Comparison of ENCODE assay signal across 8 mouse cellular contexts in genomic region chr10:26890269-26890955, GRCm38 (mm10).
DNase-seq lines count a peak whose midpoint lies in the region; ATAC-seq and TF ChIP-seq lines count a peak whose summit lies in the region.

No protein-coding gene starts in this region.

- H3K27ac ChIP-seq in liver, embryonic 13.5 days = no peak overlapping the region
- H3K27ac ChIP-seq in neural tube, embryonic 12.5 days = no peak overlapping the region
- H3K27ac ChIP-seq in stomach, postnatal 0 days (replicated peaks) = no peak overlapping the region

- H3K36me3 ChIP-seq in liver, embryonic 13.5 days = no peaks in the 10 kb centered on the region
- no peaks in the 10 kb centered on the region for H3K36me3 ChIP-seq in neural tube, embryonic 12.5 days
- H3K36me3 ChIP-seq in stomach, postnatal 0 days (ENCODE audit: control insufficient read depth, insufficient read depth, low read length) = no peaks in the 10 kb centered on the region

- peak; percentile 95 for TF ChIP-seq CTCF in stomach, postnatal 0 days (IDR thresholded peaks at IDR 0.05; ENCODE audit: low read depth)

- H3K4me1 ChIP-seq in liver, embryonic 13.5 days (replicated peaks) = no peaks in the 10 kb centered on the region
- no peaks in the 10 kb centered on the region for H3K4me1 ChIP-seq in neural tube, embryonic 12.5 days
- H3K4me1 ChIP-seq in stomach, postnatal 0 days (replicated peaks; ENCODE audit: control insufficient read depth, insufficient read depth) = no peaks in the 10 kb centered on the region

- TF ChIP-seq EP300 in stomach, postnatal 0 days (optimal IDR thresholded peaks at IDR 0.05) = no peak

- H3K27me3 ChIP-seq in liver, embryonic 13.5 days = no peaks in the 10 kb centered on the region
- no peaks in the 10 kb centered on the region for H3K27me3 ChIP-seq in neural tube, embryonic 12.5 days (replicated peaks)
- no peaks in the 10 kb centered on the region for H3K27me3 ChIP-seq in stomach, postnatal 0 days (ENCODE audit: control insufficient read depth, insufficient read depth, low read length)

- H3K4me3 ChIP-seq in liver, embryonic 13.5 days (replicated peaks) = no peak overlapping the region
- no peak overlapping the region for H3K4me3 ChIP-seq in neural tube, embryonic 12.5 days
- no peak overlapping the region for H3K4me3 ChIP-seq in stomach, postnatal 0 days (ENCODE audit: low read depth, low read length)

- 9% methylated on average over 4 of the region's 4 CpGs for WGBS in liver, embryonic 13.5 days (ENCODE audit: insufficient replicate concordance)
- 7% methylated on average over 4 of the region's 4 CpGs for WGBS in neural tube, embryonic 12.5 days
- WGBS in stomach, postnatal 0 days = 6% methylated on average over 4 of the region's 4 CpGs

- no peaks in the 10 kb centered on the region for H3K9me3 ChIP-seq in liver, embryonic 13.5 days (replicated peaks)
- H3K9me3 ChIP-seq in neural tube, embryonic 12.5 days = no peaks in the 10 kb centered on the region
- no peaks in the 10 kb centered on the region for H3K9me3 ChIP-seq in stomach, postnatal 0 days (ENCODE audit: control insufficient read depth, low read length)

- DNase-seq in CD4-positive helper T cell, adult 2 months (ENCODE audit: low read depth, low spot score) = peak; percentile 71
- peak; percentile 59 to 67 for DNase-seq in adrenal gland, adult 18-20 months (ENCODE audit: low spot score in 2 of 2)
- DNase-seq in embryo, embryonic 9.5 days (ENCODE audit: extremely low spot score) = peak; percentile 74
- DNase-seq in heart, adult 8-10 months (ENCODE audit: low spot score) = peak; percentile 68
- peak; percentile 56 for DNase-seq in kidney, adult 9 months
- peak; percentile 13 for DNase-seq in liver, embryonic 13.5 days
- DNase-seq in stomach, postnatal 0 days (ENCODE audit: low spot score) = peak; percentile 59

- H3K4me2 ChIP-seq in liver, embryonic 13.5 days = no peak overlapping the region
- H3K4me2 ChIP-seq in neural tube, embryonic 12.5 days (replicated peaks) = no peak overlapping the region
- no peak overlapping the region for H3K4me2 ChIP-seq in stomach, postnatal 0 days (replicated peaks; ENCODE audit: low read depth)

- no peak overlapping the region for H3K9ac ChIP-seq in liver, embryonic 13.5 days
- no peak overlapping the region for H3K9ac ChIP-seq in neural tube, embryonic 12.5 days
- no peak overlapping the region for H3K9ac ChIP-seq in stomach, postnatal 0 days (ENCODE audit: low read length)

- ATAC-seq in liver, embryonic 13.5 days (ENCODE audit: low read depth) = no peak
- peak; percentile 95 for ATAC-seq in neural tube, embryonic 12.5 days (ENCODE audit: low FRiP score, low read depth)
- peak; percentile 51 for ATAC-seq in stomach, postnatal 0 days (ENCODE audit: low FRiP score, low TSS enrichment)

Comparison
In these comparisons a context has a peak if more than half of its experiments do, and no peak if none do; other contexts are left out.
1. DNase-seq: peak in every context shown above with its lines; median percentile 74 in embryo, embryonic 9.5 days; 71 in CD4-positive helper T cell, adult 2 months; 68 in heart, adult 8-10 months; 63 in adrenal gland, adult 18-20 months; 59 in stomach, postnatal 0 days; 56 in kidney, adult 9 months; 13 in liver, embryonic 13.5 days.